Mouse (Mus musculus) spleen, adult 2 months (tissue): ENCODE data around the gene Cox6a2. TPM values are rescaled to one million over a fixed set of nuclear protein-coding genes. Genes with fewer than 3 reads are reported as not detected.

Experiments
- DNase-seq, 2 experiments: peaks; one replicate each; pipeline versions ENCODE4 v3.0.0 to v3.0.0-alpha.2; 2012 to 2021; ENCODE audit warnings: low spot score in 2 of 2, low read depth in 1 of 2
- H3K27ac ChIP-seq: fragments of 200-500 bp; 2 replicates; pipeline ENCODE4 v1.5.1; 2012; ENCODE audit warnings: low read length, inconsistent platforms; ENCODE audit not compliant: insufficient read depth
- H3K27me3 ChIP-seq: fragments of 200-500 bp; 2 replicates; pipeline ENCODE4 v1.6.1; 2012; ENCODE audit warnings: mild to moderate bottlenecking, moderate library complexity, low read length, inconsistent platforms; ENCODE audit not compliant: control insufficient read depth, insufficient read depth
- H3K36me3 ChIP-seq: fragments of 200-500 bp; 2 replicates; pipeline ENCODE4 v1.6.1; 2012; ENCODE audit warnings: mild to moderate bottlenecking, low read length, inconsistent platforms; ENCODE audit not compliant: control insufficient read depth, insufficient read depth
- H3K4me1 ChIP-seq: fragments of 200-500 bp; 2 replicates; pipeline ENCODE4 v1.6.1; 2011; ENCODE audit warnings: inconsistent platforms; ENCODE audit not compliant: control insufficient read depth, insufficient read depth, insufficient read length
- H3K4me3 ChIP-seq: fragments of 200-500 bp; 2 replicates; pipeline ENCODE4 v1.5.1; 2011; ENCODE audit warnings: mild to moderate bottlenecking, inconsistent platforms; ENCODE audit not compliant: insufficient read depth, insufficient read length; ENCODE audit errors: extremely low read depth
- CTCF ChIP-seq: fragments of 200-500 bp; IDR thresholded peaks from 2 replicates; pipeline ENCODE4 v1.5.1; 2011; ENCODE audit warnings: mild to moderate bottlenecking, inconsistent platforms; ENCODE audit not compliant: insufficient read depth, insufficient read length, insufficient replicate concordance; ENCODE audit errors: extremely low read depth
- POLR2A ChIP-seq: fragments of 200-500 bp; IDR thresholded peaks from 2 replicates; pipeline ENCODE4 v1.6.1; 2011; ENCODE audit warnings: low read depth, low read length, inconsistent platforms
- WGBS: fragments of 180-500 bp; shearing (Covaris S2); methylation state at CpG from one replicate; pipeline ENCODE4 v1.1.7; 2018; 5-methylcytosine and 5-hydroxymethylcytosine counted together
- polyA plus RNA-seq: library from polyadenylated mRNA; depleted of rRNA; stranded (reverse); fragments of >200 nt; gene quantifications from 2 replicates; pipeline ENCODE4 v1.2.3, GENCODE M21; 2012

Cox6a2 gene
- polyA plus RNA-seq, 1 experiment = 17.6 TPM

DNA sequence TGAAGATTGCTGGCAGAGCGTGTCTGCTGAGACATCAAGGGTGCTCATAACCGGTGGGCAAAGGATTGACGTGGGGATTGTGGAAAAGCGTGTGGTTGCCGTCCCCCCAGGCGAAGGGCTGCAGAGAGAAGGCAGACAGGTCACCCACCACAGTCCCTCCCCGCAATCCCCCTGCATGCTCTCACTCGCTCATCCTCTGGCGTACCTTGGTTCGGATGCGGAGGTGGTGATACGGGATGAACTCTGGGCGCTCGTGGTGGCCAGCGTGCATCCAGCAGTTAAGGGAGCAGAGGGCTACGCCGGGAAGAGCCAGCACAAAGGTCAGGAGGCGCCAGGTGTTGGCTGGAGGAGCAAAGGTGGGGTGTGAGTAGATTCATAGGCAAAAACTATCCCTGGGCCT, 492 bp downstream of the Cox6a2 start:
- Histone ChIP-seq H3K36me3 (no peaks in the 10 kb centered on the region), H3K4me3 (no peak overlapping the region)

DNA sequence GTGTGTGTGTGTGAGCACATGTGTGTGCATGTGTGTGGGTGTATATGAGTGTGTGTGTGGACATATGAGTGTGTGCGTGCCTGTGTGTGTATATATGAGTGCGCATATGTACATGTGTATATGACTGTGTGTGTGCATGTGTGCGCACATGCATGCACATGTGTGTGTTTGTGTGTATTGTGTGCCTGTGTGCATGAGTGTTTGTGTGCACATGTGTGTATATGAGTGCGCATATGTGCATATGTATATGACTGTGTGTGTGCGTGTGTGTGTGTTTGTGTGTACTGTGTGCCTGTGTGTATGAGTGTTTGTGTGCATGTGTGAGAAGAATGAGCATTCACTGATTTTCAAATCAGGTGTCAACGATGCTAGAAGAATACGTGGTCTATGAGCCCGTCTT, 2.0 kb downstream of the Cox6a2 start:
- Histone ChIP-seq H3K4me3 (no peak overlapping the region), H3K27me3 (no peaks in the 10 kb centered on the region), H3K4me1 (no peaks in the 10 kb centered on the region; the same call in 1 of the 2 replicates), H3K36me3 (no peaks in the 10 kb centered on the region), H3K27ac (no peak overlapping the region)
- no peak for DNase-seq
- TF ChIP-seq POLR2A (no peak), CTCF (no peak)
- 93% methylated on average over 8 of the region's 8 CpGs for WGBS

More for the DNA sequence above, 492 bp downstream of the Cox6a2 start:
- H3K27me3 ChIP-seq = no peaks in the 10 kb centered on the region
- WGBS = 89% methylated on average over 18 of the region's 18 CpGs
- no peaks in the 10 kb centered on the region; the same call in 1 of the 2 replicates for H3K4me1 ChIP-seq
- TF ChIP-seq CTCF (no peak), POLR2A (no peak)
- DNase-seq = no peak
- no peak overlapping the region for H3K27ac ChIP-seq

DNA sequence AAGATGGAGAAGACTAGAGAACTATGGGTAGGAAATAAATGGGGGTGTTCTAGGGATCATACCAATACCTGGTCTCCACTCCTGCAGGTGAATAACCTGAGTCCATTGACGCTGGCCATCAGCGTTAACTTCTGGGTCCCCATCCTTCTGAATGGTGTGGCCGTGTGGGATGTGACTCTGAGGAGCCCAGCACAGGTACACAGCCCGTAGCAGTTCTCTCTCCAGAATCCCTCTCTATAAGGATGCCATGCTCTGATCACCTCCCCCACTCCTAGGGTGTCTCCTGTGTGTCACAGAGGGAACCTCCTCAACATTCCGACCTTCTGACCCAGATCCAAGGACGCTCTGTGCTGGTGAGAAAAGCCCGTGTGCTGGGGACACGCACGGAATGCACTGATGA, 3.1 kb downstream of the Cox6a2 start:
- no peak overlapping the region for H3K4me3 ChIP-seq
- 93% methylated on average over 9 of the region's 9 CpGs for WGBS
- TF ChIP-seq POLR2A (no peak), CTCF (no peak)
- no peak for DNase-seq
- H3K4me1 ChIP-seq = no peaks in the 10 kb centered on the region; the same call in 1 of the 2 replicates
- no peaks in the 10 kb centered on the region for H3K27me3 ChIP-seq
- H3K27ac ChIP-seq = no peak overlapping the region
- no peaks in the 10 kb centered on the region for H3K36me3 ChIP-seq

DNA sequence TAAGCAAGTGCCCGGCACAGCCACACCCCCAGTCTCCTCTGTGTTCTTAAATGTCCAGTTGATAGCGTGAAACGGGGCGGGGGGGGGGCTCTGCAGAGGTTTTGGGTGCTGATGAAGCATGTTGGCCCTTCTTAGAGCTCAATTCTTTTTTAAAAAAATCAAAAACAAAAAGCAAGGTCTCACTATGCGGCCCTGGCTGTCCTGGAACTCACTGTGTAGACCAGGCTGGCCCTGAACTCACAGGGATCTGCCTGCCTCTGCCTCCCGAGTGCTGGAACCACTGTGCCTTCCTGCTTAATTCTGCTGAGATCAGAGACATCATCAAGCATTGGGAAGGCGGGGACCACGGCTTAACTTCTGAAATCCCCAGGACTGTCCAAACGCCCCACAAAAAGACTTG, 4.6 kb downstream of the Cox6a2 start:
- WGBS = 92% methylated on average over 9 of the region's 9 CpGs
- TF ChIP-seq CTCF (no peak), POLR2A (no peak)

DNA sequence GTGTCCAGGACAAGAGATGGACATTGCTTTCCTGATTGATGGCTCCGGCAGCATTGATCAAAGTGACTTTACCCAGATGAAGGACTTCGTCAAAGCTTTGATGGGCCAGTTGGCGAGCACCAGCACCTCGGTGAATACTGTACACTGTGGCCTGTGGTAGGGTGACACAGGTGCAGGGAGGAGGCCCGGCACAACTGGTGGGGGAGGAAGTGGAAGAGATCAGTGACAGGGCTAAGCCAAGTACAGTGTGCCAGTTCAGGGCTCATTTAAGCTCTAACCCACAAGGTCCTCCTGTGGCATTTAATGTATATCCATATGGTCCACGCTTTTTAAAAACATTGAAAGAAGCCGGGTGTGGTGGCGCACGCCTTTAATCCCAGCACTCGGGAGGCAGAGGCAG, 24.5 kb downstream of the Cox6a2 start:
- Histone ChIP-seq H3K36me3 (no peaks in the 10 kb centered on the region), H3K27me3 (no peaks in the 10 kb centered on the region), H3K27ac (no peak overlapping the region), H3K4me1 (peaks cover 22% of the 10 kb centered on the region; the same call in 1 of the 2 replicates), H3K4me3 (no peak overlapping the region)
- TF ChIP-seq POLR2A = no peak
- no peak for TF ChIP-seq CTCF
- WGBS = 39% methylated on average over 10 of the region's 10 CpGs
- DNase-seq = no peak

More for the DNA sequence above, 4.6 kb downstream of the Cox6a2 start:
- Histone ChIP-seq H3K27me3 (no peaks in the 10 kb centered on the region), H3K4me3 (no peak overlapping the region), H3K36me3 (no peaks in the 10 kb centered on the region), H3K4me1 (no peaks in the 10 kb centered on the region; the same call in 1 of the 2 replicates), H3K27ac (no peak overlapping the region)
- DNase-seq = no peak

DNA sequence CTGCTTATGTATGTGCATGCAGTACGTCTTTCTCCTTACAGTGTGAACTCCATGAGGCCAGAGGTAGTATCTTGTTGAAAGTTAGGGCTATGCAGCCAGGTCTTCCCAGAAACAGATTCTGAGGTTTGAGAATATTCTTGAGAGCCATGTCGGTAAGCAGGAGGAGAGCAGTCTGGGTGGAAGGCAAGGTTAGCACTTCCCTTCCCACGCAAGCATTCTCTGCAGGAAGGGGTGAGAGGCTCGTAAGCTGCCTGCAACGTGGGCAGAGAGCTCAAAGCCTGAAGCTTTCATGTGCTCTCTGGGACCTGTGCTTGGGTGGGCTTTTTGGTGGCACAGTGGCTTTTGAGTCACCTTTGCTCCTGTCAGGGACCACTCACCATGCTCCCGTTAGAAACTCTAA, 25.6 kb downstream of the Cox6a2 start:
- 36% methylated on average over 6 of the region's 6 CpGs for WGBS
- Histone ChIP-seq H3K27me3 (no peaks in the 10 kb centered on the region), H3K4me1 (peaks cover 22% of the 10 kb centered on the region; the same call in 1 of the 2 replicates), H3K4me3 (no peak overlapping the region), H3K27ac (peak overlapping the region; percentile 26), H3K36me3 (no peaks in the 10 kb centered on the region)
- DNase-seq = no peak
- TF ChIP-seq POLR2A = no peak

DNA sequence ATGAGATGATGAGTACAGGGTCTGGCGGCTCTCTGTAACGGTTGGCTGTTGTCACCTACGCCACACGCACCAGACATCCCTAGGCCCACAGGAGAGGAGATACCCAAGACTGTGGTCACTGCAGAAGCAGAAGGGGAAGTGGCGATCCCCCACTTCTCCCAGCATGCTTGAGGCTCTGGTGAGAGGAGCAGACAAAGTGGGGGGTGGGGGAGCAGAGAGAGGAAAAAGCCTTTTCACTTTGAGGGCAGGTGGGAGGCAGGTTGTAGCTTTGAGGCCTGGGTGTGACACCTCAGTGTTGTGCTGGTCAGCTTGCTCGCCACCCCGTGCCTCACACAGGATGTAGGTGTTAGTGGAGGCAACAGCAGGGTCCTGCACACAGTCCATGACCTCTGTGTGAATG, 26.1 kb downstream of the Cox6a2 start:
- TF ChIP-seq POLR2A (no peak), CTCF (no peak)
- DNase-seq = peak in 1 of 2 experiments; percentile 34
- 22% methylated on average over 7 of the region's 7 CpGs for WGBS
- Histone ChIP-seq H3K4me3 (no peak overlapping the region), H3K4me1 (peaks cover 22% of the 10 kb centered on the region; the same call in 1 of the 2 replicates), H3K27ac (peak overlapping the region; percentile 26), H3K27me3 (no peaks in the 10 kb centered on the region), H3K36me3 (no peaks in the 10 kb centered on the region)

DNA sequence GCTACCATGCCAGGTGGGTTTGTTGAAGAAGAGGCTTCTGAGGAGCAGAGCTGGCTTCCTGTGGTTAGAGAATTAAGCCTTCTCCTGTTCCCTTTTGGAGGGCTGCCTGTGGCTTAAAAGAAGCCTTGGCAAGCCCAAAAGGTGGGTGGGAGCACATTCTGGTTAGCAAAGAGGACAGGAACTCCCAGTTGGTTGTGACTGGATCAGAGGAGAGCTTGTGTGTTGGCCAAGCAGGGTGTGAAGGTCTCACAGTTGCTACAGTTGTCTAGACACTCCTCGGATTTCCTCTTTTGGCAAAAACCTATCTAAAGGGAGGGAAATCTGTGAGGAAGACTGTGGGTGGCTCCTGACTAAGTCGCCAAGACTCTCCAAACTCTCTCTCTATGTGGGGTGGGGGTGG, 27.8 kb downstream of the Cox6a2 start:
- H3K36me3 ChIP-seq = no peaks in the 10 kb centered on the region
- no peak overlapping the region for H3K4me3 ChIP-seq
- no peak overlapping the region for H3K27ac ChIP-seq
- DNase-seq = no peak
- H3K4me1 ChIP-seq = peaks cover 12% of the 10 kb centered on the region; the same call in 1 of the 2 replicates
- WGBS = 30% methylated on average over 2 of the region's 2 CpGs
- H3K27me3 ChIP-seq = no peaks in the 10 kb centered on the region
- no peak for TF ChIP-seq CTCF
- no peak for TF ChIP-seq POLR2A
